Comparison of ENCODE assay signal across 22 mouse cellular contexts in the genomic region with DNA sequence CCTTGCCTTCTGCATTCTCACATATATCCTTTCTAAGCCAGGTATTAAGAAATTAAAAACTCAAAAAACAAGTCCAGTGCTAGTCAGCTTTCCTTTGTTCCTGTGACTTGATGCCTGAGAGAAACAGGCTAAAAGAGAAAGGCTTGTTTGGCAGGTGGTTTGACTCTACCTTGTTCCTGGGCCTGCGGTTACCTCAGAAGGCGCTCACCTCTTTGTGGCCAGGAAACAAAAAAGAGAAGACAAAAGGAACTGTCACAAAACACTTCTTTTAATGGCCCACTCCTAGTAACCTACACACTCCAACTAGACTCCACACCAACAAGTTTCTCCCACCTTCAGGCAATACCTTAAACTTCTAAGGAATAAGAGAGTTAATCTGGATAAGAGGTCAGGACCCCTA. TPM values are rescaled to one million over a fixed set of nuclear protein-coding genes. Genes with fewer than 3 reads are reported as not detected.
DNase-seq lines count a peak whose midpoint lies in the region; ATAC-seq and TF ChIP-seq lines count a peak whose summit lies in the region.
"Had no signal": no experiment of that assay in that cellular context is flagged by ENCODE, and none has a peak within 500 bp of the region (broad histone marks: within the 10 kb centered on the region; RNA-seq: fewer than 3 reads in every experiment).

No protein-coding gene starts in this region.

- H3K4me2 ChIP-seq in liver, embryonic 12.5 days: no peak overlapping the region
- H3K4me2 ChIP-seq: embryonic facial prominence, embryonic 15.5 days; heart, embryonic 11.5 days; heart, embryonic 15.5 days; hindbrain, embryonic 13.5 days had no signal

- no peaks in the 10 kb centered on the region for H3K27me3 ChIP-seq in thymus, adult 2 months (ENCODE audit: control insufficient read depth, insufficient read depth, low read length)
- no peaks in the 10 kb centered on the region for H3K27me3 ChIP-seq in liver, embryonic 12.5 days (replicated peaks)
- H3K27me3 ChIP-seq: embryonic facial prominence, embryonic 15.5 days; heart, embryonic 15.5 days; hindbrain, embryonic 13.5 days had no signal

- ATAC-seq in CD4-positive, CD25-positive, alpha-beta regulatory T cell, adult 4 months: peak; percentile 77
- peak; percentile 77 for ATAC-seq in activated CD4-positive, CD25-positive, alpha-beta regulatory T cell, adult 4 months
- no peak for ATAC-seq in erythroid progenitor cell, adult 5-6 weeks (replicated peaks; ENCODE audit: low FRiP score, poor library complexity, severe bottlenecking)
- no peak for ATAC-seq in liver, embryonic 12.5 days
- ATAC-seq: forebrain, embryonic 16.5 days; hindbrain, postnatal 0 days had no signal

- peak; percentile 55 for DNase-seq in thymus, postnatal 14 days
- DNase-seq in thymus, adult 2 months: no peak
- no peak for DNase-seq in kidney, postnatal 10 days
- DNase-seq: adrenal gland, postnatal 10 days; cerebellum, adult 11 months; cerebellum, adult 8-10 months; cerebellum, postnatal 14 days; embryo, embryonic 11 days; gastrocnemius, postnatal 14 days; heart, adult 2 months; heart, postnatal 14 days had no signal

- H3K36me3 ChIP-seq in thymus, adult 2 months (ENCODE audit: control insufficient read depth, insufficient read depth, low read length): no peaks in the 10 kb centered on the region
- H3K36me3 ChIP-seq in liver, embryonic 12.5 days: no peaks in the 10 kb centered on the region
- H3K36me3 ChIP-seq: embryonic facial prominence, embryonic 15.5 days; heart, embryonic 15.5 days; hindbrain, embryonic 13.5 days had no signal

- peaks cover 33% of the 10 kb centered on the region for H3K4me1 ChIP-seq in thymus, adult 2 months (replicated peaks; ENCODE audit: control insufficient read depth, insufficient read depth, low read length)
- peaks cover 11% of the 10 kb centered on the region for H3K4me1 ChIP-seq in liver, embryonic 12.5 days
- H3K4me1 ChIP-seq: embryonic facial prominence, embryonic 15.5 days had no signal

- TF ChIP-seq CTCF in thymus, adult 2 months (IDR thresholded peaks at IDR 0.05; ENCODE audit: borderline replicate concordance, control insufficient read depth, extremely low read depth, insufficient read depth, low read length, poor library complexity): no peak

- WGBS in thymus, adult 2 months: 9% methylated on average over 2 of the region's 2 CpGs
- WGBS in liver, embryonic 12.5 days (ENCODE audit: insufficient replicate concordance): 86% methylated on average over 2 of the region's 2 CpGs

- H3K27ac ChIP-seq in thymus, adult 2 months (ENCODE audit: control insufficient read depth, insufficient read depth, low read length): no peak overlapping the region; the same call in 1 of the 2 replicates
- no peak overlapping the region for H3K27ac ChIP-seq in liver, embryonic 12.5 days
- H3K27ac ChIP-seq: embryonic facial prominence, embryonic 15.5 days; heart, adult 2 months; heart, embryonic 15.5 days; hindbrain, embryonic 13.5 days; hindbrain, postnatal 0 days had no signal

- H3K9me3 ChIP-seq in liver, embryonic 12.5 days (replicated peaks): no peaks in the 10 kb centered on the region
- H3K9me3 ChIP-seq: embryonic facial prominence, embryonic 15.5 days; heart, embryonic 15.5 days; hindbrain, embryonic 13.5 days had no signal

- TF ChIP-seq POLR2A in thymus, adult 2 months (IDR thresholded peaks at IDR 0.05; ENCODE audit: control insufficient read depth, extremely low read depth, insufficient read depth, low read length, poor library complexity): no peak

- H3K9ac ChIP-seq in liver, embryonic 12.5 days: no peak overlapping the region
- H3K9ac ChIP-seq: embryonic facial prominence, embryonic 15.5 days; heart, embryonic 15.5 days; hindbrain, embryonic 13.5 days had no signal

- no peak overlapping the region for H3K4me3 ChIP-seq in thymus, adult 2 months (ENCODE audit: control insufficient read depth, insufficient read depth, low read length)
- no peak overlapping the region for H3K4me3 ChIP-seq in liver, embryonic 12.5 days
- H3K4me3 ChIP-seq: embryonic facial prominence, embryonic 15.5 days; erythroblast, embryonic 14.5 days; heart, adult 2 months; heart, embryonic 15.5 days; hindbrain, embryonic 13.5 days had no signal

RNA-seq across cellular contexts. Expression of a gene that starts 9.5 kb away (rescaled TPM):
- 5.0 and 7.8 TPM in 2 replicates for polyA plus RNA-seq in thymus, adult 2 months (2012; rRNA removed)
- under 1 TPM in 1 of 2 experiments, not detected in 1; 0.94 TPM for polyA plus RNA-seq in CD4-positive, CD25-positive, alpha-beta regulatory T cell, adult 4 months (2017; shearing (Covaris generic))
- polyA plus RNA-seq in activated CD4-positive, CD25-positive, alpha-beta regulatory T cell, adult 4 months (2017; shearing (Covaris generic)): 1 to 10 TPM in 1 of 2 experiments, under 1 TPM in 1; 0.90 to 2.0 TPM
- 1.1 TPM in 1 of 2 replicates, not detected in the other for total RNA-seq in erythroid progenitor cell, adult 5-6 weeks (2015; ENCODE audit: low replicate concordance)
- total RNA-seq in erythroid progenitor cell, adult 5-6 weeks (2017; ENCODE audit: low replicate concordance): 0.64 and 0.68 TPM in 2 replicates
- 0.85 and 0.98 TPM in 2 replicates for polyA plus RNA-seq in liver, embryonic 12.5 days (2016; fragmentation: Nextera tagmentation; extraction: Ambion mirVana)

RNA-seq across cellular contexts. Expression of a gene that starts 11.5 kb away (rescaled TPM):
- polyA plus RNA-seq in thymus, adult 2 months (2012; rRNA removed): 206 and 226 TPM in 2 replicates
- 10 to 100 TPM; 17.7 to 21.3 TPM for polyA plus RNA-seq in CD4-positive, CD25-positive, alpha-beta regulatory T cell, adult 4 months (2017; shearing (Covaris generic))
- 10 to 100 TPM; 17.2 to 18.2 TPM for polyA plus RNA-seq in activated CD4-positive, CD25-positive, alpha-beta regulatory T cell, adult 4 months (2017; shearing (Covaris generic))
- total RNA-seq in erythroid progenitor cell, adult 5-6 weeks (2015; ENCODE audit: low replicate concordance): 3.6 and 7.1 TPM in 2 replicates
- total RNA-seq in erythroid progenitor cell, adult 5-6 weeks (2017; ENCODE audit: low replicate concordance): 1.5 and 3.1 TPM in 2 replicates
- polyA plus RNA-seq in liver, embryonic 12.5 days (2016; fragmentation: Nextera tagmentation; extraction: Ambion mirVana): 3.8 and 4.1 TPM in 2 replicates

Comparison
In these comparisons a context has a peak if more than half of its experiments do, and no peak if none do; other contexts are left out.
1. ATAC-seq: peak in CD4-positive, CD25-positive, alpha-beta regulatory T cell, adult 4 months (single experiment) and activated CD4-positive, CD25-positive, alpha-beta regulatory T cell, adult 4 months (single experiment); none in erythroid progenitor cell, adult 5-6 weeks (single experiment) and liver, embryonic 12.5 days (single experiment).